Mouse (Mus musculus): Measurements from ENCODE around the gene Fam189a2. TPM values are rescaled to one million over a fixed set of nuclear protein-coding genes. Genes with fewer than 3 reads are reported as not detected.

Gene Fam189a2
- polyA plus RNA-seq, 1 experiment from 2014 or later: 6.0 TPM

DNA sequence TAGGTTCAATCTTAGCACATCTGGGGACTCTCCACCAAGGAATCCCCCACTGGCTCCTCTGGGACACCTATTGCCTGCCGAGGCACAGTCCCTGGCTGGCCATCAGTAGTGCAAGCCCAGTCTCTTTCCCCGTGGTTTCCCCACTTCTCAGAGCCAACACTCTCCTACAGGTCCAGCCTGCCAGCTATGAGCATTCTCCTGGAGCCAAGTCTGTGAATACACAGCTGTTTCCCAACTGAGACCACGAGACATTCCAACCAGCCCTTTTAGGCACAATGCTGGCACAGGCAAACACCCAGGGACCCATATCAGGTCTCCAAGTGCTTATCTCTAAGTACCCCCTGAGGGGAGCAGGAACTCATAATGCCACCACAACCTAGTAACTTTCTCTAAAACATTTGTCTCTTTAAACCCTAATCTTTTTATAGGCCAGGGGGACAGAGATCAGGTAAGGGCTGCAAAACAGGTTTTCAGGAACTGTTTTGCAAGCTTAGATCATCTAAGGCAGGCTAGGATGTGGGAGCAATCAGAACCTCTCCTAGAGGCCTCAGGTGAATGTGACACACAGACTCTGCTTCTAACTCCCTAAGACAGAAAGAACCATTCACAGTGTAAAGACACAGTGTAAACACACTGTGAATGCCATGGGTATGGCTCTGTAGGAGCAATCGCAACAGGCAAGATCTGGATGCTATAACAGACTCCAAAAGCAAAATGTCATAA, 23.0 kb downstream of the Fam189a2 start:
- Histone ChIP-seq H3K4me1 (ENCODE audit: control insufficient read depth, insufficient read depth, low read length) (peaks cover 18% of the 10 kb centered on the region), H3K27me3 (ENCODE audit: control insufficient read depth, insufficient read depth, low read length) (no peaks in the 10 kb centered on the region), H3K4me2 (ENCODE audit: low read depth, low read length) (peak overlapping the region; percentile 44), H3K9ac (ENCODE audit: low read length) (0 out of 2 replicates have a peak overlapping the region, but pooled peaks have one; percentile 0), H3K27ac (ENCODE audit: low read length) (peak overlapping the region; percentile 91), H3K36me3 (ENCODE audit: control insufficient read depth, insufficient read depth) (peaks cover 2% of the 10 kb centered on the region; the same call in 1 of the 2 replicates), H3K9me3 (replicated peaks; ENCODE audit: control insufficient read depth, low read length) (peaks cover 4% of the 10 kb centered on the region; the same call in 1 of the 2 replicates), H3K4me3 (ENCODE audit: low read length) (no peak overlapping the region)
- ATAC-seq (replicated peaks; ENCODE audit: extremely low read depth, insufficient read depth, low FRiP score): peak; percentile 91
- WGBS: 28% methylated on average over 4 of the region's 4 CpGs

DNA sequence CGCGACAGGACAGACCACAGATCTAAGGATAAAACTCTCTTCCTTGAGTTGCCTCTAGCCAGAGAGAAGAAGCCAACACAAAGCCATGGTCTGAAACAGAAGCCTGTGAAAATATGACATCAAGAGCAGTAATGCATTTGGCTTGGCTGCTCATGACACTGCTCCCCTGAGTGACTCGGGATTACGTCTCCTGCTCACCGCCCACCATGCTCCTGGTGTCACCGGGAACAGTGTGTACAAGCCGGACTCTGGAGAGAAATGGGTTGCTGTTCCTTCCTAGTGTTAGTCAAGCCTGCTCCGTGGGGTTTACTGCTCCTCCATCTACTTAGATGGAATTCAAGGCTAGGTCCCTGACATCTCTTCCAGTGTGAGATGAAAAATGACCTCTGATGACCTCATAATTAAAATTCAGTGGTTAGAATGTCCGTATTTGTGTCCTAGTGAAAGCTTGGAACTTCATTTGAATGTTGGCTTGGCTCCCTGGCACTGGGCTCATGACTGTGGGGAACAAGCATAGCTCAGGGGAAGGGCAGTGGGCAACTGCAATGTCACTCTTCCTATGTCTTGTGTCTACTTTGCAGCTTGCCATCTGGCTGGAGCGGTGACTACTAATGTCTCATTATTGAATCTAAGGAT, 23.7 kb downstream of the Fam189a2 start:
- WGBS: 83% methylated on average over 10 of the region's 10 CpGs
- no peaks in the 10 kb centered on the region for H3K27me3 ChIP-seq (ENCODE audit: control insufficient read depth, insufficient read depth, low read length)
- peak; percentile 40 for ATAC-seq (replicated peaks; ENCODE audit: extremely low read depth, insufficient read depth, low FRiP score)
- H3K4me2 ChIP-seq (ENCODE audit: low read depth, low read length): peak overlapping the region; percentile 44
- H3K4me3 ChIP-seq (ENCODE audit: low read length): no peak overlapping the region
- peaks cover 4% of the 10 kb centered on the region; the same call in 1 of the 2 replicates for H3K9me3 ChIP-seq (replicated peaks; ENCODE audit: control insufficient read depth, low read length)
- H3K36me3 ChIP-seq (ENCODE audit: control insufficient read depth, insufficient read depth): peaks cover 2% of the 10 kb centered on the region; the same call in 1 of the 2 replicates
- no peak overlapping the region for H3K9ac ChIP-seq (ENCODE audit: low read length)
- H3K27ac ChIP-seq (ENCODE audit: low read length): peak overlapping the region; percentile 91
- H3K4me1 ChIP-seq (ENCODE audit: control insufficient read depth, insufficient read depth, low read length): peaks cover 18% of the 10 kb centered on the region

- H3K9ac ChIP-seq (ENCODE audit: low read length): no peak overlapping the region
- H3K36me3 ChIP-seq (ENCODE audit: control insufficient read depth, insufficient read depth): 0 out of 2 replicates have a peak, but pooled peaks cover 3% of the 10 kb centered on the region
Observed at GRCm38 (mm10) chr19:23995766-23996399, 34.9 kb downstream of the Fam189a2 start.

GRCm38 (mm10) chr19:23988166-23988565, 42.7 kb downstream of the Fam189a2 start:
- H3K9ac ChIP-seq (ENCODE audit: low read length): no peak overlapping the region
- no peak for ATAC-seq (replicated peaks; ENCODE audit: extremely low read depth, insufficient read depth, low FRiP score)
- H3K4me2 ChIP-seq (ENCODE audit: low read depth, low read length): no peak overlapping the region
- no peak overlapping the region for H3K4me3 ChIP-seq (ENCODE audit: low read length)
- no peaks in the 10 kb centered on the region for H3K27me3 ChIP-seq (ENCODE audit: control insufficient read depth, insufficient read depth, low read length)
- H3K4me1 ChIP-seq (ENCODE audit: control insufficient read depth, insufficient read depth, low read length): peaks cover 9% of the 10 kb centered on the region; the same call in 1 of the 2 replicates
- peaks cover 14% of the 10 kb centered on the region for H3K36me3 ChIP-seq (ENCODE audit: control insufficient read depth, insufficient read depth)
- H3K9me3 ChIP-seq (replicated peaks; ENCODE audit: control insufficient read depth, low read length): no peaks in the 10 kb centered on the region
- no peak overlapping the region for H3K27ac ChIP-seq (ENCODE audit: low read length)
- 86% methylated on average over 4 of the region's 4 CpGs for WGBS

More at GRCm38 (mm10) chr19:23995766-23996399, 34.9 kb downstream of the Fam189a2 start:
- H3K4me2 ChIP-seq (ENCODE audit: low read depth, low read length): no peak overlapping the region
- H3K27me3 ChIP-seq (ENCODE audit: control insufficient read depth, insufficient read depth, low read length): no peaks in the 10 kb centered on the region
- WGBS: 71% methylated on average over 10 of the region's 10 CpGs
- H3K9me3 ChIP-seq (replicated peaks; ENCODE audit: control insufficient read depth, low read length): no peaks in the 10 kb centered on the region
- peaks cover 9% of the 10 kb centered on the region for H3K4me1 ChIP-seq (ENCODE audit: control insufficient read depth, insufficient read depth, low read length)
- no peak overlapping the region for H3K27ac ChIP-seq (ENCODE audit: low read length)
- no peak for ATAC-seq (replicated peaks; ENCODE audit: extremely low read depth, insufficient read depth, low FRiP score)
- no peak overlapping the region for H3K4me3 ChIP-seq (ENCODE audit: low read length)

- Histone ChIP-seq H3K4me3 (ENCODE audit: low read length) (no peak overlapping the region), H3K4me1 (ENCODE audit: control insufficient read depth, insufficient read depth, low read length) (peaks cover 9% of the 10 kb centered on the region; the same call in 1 of the 2 replicates), H3K4me2 (ENCODE audit: low read depth, low read length) (no peak overlapping the region), H3K9ac (ENCODE audit: low read length) (no peak overlapping the region), H3K27ac (ENCODE audit: low read length) (peak overlapping the region; percentile 19), H3K9me3 (replicated peaks; ENCODE audit: control insufficient read depth, low read length) (no peaks in the 10 kb centered on the region), H3K36me3 (ENCODE audit: control insufficient read depth, insufficient read depth) (peaks cover 23% of the 10 kb centered on the region), H3K27me3 (ENCODE audit: control insufficient read depth, insufficient read depth, low read length) (no peaks in the 10 kb centered on the region)
- ATAC-seq (replicated peaks; ENCODE audit: extremely low read depth, insufficient read depth, low FRiP score): no peak
- 37% methylated on average over 2 of the region's 2 CpGs for WGBS
Observed at GRCm38 (mm10) chr19:23987291-23987690, 43.5 kb downstream of the Fam189a2 start.

DNA sequence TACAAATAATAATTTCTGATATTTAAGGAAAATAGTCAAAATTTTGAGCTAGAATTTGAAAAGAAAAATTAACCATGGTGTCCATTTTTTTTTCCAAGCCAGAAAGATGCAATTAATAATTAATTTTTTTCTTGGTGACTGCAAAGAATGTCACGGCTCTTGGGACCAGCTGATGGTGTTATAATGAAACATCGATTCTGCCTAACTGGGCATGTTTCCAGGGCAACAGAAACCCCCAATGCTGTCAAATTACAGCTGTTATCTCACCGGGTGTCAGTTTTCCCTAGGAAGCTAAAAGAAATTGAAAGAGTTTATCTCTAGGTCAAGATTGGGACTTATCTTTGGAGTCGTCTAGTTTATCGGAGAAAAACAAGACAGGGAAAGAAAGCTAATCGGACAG, 46.6 kb downstream of the Fam189a2 start:
- no peak for ATAC-seq (replicated peaks; ENCODE audit: extremely low read depth, insufficient read depth, low FRiP score)
- no peaks in the 10 kb centered on the region for H3K27me3 ChIP-seq (ENCODE audit: control insufficient read depth, insufficient read depth, low read length)
- no peak overlapping the region for H3K9ac ChIP-seq (ENCODE audit: low read length)
- no peaks in the 10 kb centered on the region for H3K9me3 ChIP-seq (replicated peaks; ENCODE audit: control insufficient read depth, low read length)
- H3K4me1 ChIP-seq (ENCODE audit: control insufficient read depth, insufficient read depth, low read length): peaks cover 3% of the 10 kb centered on the region; the same call in 1 of the 2 replicates
- peaks cover 25% of the 10 kb centered on the region for H3K36me3 ChIP-seq (ENCODE audit: control insufficient read depth, insufficient read depth)
- H3K4me3 ChIP-seq (ENCODE audit: low read length): no peak overlapping the region
- no peak overlapping the region for H3K4me2 ChIP-seq (ENCODE audit: low read depth, low read length)
- H3K27ac ChIP-seq (ENCODE audit: low read length): no peak overlapping the region
- WGBS: 49% methylated on average over 6 of the region's 6 CpGs

DNA sequence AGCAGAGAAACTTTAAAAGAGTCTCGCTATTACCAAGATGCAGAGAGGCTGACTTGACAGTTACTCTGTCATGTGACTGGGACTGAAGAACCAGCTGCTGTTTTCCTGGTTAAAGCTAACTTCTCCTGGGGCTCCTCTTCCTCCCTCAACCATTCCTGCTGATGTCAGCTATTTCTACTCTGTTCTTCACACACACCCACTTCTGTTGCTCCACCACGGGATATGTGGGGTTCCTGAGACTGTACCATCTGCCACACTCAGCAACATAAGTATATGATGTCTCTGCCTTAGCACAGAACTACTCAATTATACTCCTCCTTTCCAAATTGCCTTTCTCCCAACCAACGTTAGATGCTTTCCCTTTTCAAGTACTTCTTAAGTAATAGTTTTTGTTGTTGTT, 50.2 kb downstream of the Fam189a2 start:
- no peak for ATAC-seq (replicated peaks; ENCODE audit: extremely low read depth, insufficient read depth, low FRiP score)
- H3K27me3 ChIP-seq (ENCODE audit: control insufficient read depth, insufficient read depth, low read length): no peaks in the 10 kb centered on the region
- no peak overlapping the region for H3K9ac ChIP-seq (ENCODE audit: low read length)
- H3K36me3 ChIP-seq (ENCODE audit: control insufficient read depth, insufficient read depth): peaks cover 32% of the 10 kb centered on the region
- H3K4me1 ChIP-seq (ENCODE audit: control insufficient read depth, insufficient read depth, low read length): no peaks in the 10 kb centered on the region
- no peaks in the 10 kb centered on the region for H3K9me3 ChIP-seq (replicated peaks; ENCODE audit: control insufficient read depth, low read length)
- H3K4me2 ChIP-seq (ENCODE audit: low read depth, low read length): no peak overlapping the region
- H3K4me3 ChIP-seq (ENCODE audit: low read length): no peak overlapping the region
- 54% methylated on average over 3 of the region's 3 CpGs for WGBS
- H3K27ac ChIP-seq (ENCODE audit: low read length): no peak overlapping the region

- Histone ChIP-seq H3K4me2 (ENCODE audit: low read depth, low read length) (no peak overlapping the region), H3K9me3 (replicated peaks; ENCODE audit: control insufficient read depth, low read length) (no peaks in the 10 kb centered on the region), H3K4me1 (ENCODE audit: control insufficient read depth, insufficient read depth, low read length) (peaks cover 9% of the 10 kb centered on the region), H3K36me3 (ENCODE audit: control insufficient read depth, insufficient read depth) (peaks cover 30% of the 10 kb centered on the region), H3K27me3 (ENCODE audit: control insufficient read depth, insufficient read depth, low read length) (no peaks in the 10 kb centered on the region), H3K4me3 (ENCODE audit: low read length) (no peak overlapping the region), H3K27ac (ENCODE audit: low read length) (no peak overlapping the region), H3K9ac (ENCODE audit: low read length) (no peak overlapping the region)
- WGBS: 58% methylated on average over 6 of the region's 6 CpGs
- no peak for ATAC-seq (replicated peaks; ENCODE audit: extremely low read depth, insufficient read depth, low FRiP score)
Observed at GRCm38 (mm10) chr19:23977901-23978443, 52.8 kb downstream of the Fam189a2 start.

Measured in heart, embryonic 16.5 days (tissue).